Mouse (Mus musculus) thymus, postnatal 0 days (tissue): ENCODE measurements around the gene Hist1h2bc. TPM values are rescaled to one million over a fixed set of nuclear protein-coding genes. Genes with fewer than 3 reads are reported as not detected.

Experiments used
- DNase-seq: peaks from one replicate; pipeline ENCODE4 v3.0.0-alpha.2; 2015; ENCODE audit warnings: low spot score
- polyA plus RNA-seq: library from polyadenylated mRNA; unstranded; fragments of >200 nt; fragmentation: Nextera tagmentation; extraction: Ambion mirVana; gene quantifications from 2 replicates; pipeline ENCODE4 v1.2.1, GENCODE M21; 2015

Hist1h2bc gene
- polyA plus RNA-seq, result 61.5 and 62.8 TPM in 2 replicates

DNA sequence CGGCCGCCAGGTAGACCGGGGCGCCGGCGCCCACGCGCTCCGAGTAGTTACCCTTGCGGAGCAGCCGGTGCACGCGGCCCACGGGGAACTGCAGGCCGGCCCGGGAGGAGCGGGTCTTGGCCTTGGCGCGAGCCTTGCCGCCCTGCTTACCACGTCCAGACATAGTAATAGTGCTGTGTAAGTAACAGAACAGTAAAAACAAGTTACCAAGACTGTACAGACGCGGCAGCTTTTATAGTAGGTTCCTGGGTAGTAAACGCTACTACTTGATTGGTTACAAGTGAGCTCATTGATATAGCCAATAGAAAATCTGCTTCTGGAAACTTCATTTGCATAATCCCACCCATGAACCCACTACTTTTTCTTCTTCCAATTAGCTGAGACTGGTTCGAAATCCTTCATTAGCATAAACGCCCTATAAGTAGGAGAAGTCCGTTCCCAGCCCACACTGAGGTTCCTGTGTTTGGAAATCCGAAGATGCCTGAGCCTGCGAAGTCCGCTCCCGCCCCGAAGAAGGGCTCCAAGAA, at the start of gene Hist1h2bc, which contains the start of gene Hist1h2ac:
TSS of gene Hist1h2bc (plus strand) at position 445 of the 527 bp plus-strand sequence.
TSS of gene Hist1h2ac (minus strand) at position 194 of the 527 bp plus-strand sequence.
- DNase-seq, result peak; percentile 96

DNA sequence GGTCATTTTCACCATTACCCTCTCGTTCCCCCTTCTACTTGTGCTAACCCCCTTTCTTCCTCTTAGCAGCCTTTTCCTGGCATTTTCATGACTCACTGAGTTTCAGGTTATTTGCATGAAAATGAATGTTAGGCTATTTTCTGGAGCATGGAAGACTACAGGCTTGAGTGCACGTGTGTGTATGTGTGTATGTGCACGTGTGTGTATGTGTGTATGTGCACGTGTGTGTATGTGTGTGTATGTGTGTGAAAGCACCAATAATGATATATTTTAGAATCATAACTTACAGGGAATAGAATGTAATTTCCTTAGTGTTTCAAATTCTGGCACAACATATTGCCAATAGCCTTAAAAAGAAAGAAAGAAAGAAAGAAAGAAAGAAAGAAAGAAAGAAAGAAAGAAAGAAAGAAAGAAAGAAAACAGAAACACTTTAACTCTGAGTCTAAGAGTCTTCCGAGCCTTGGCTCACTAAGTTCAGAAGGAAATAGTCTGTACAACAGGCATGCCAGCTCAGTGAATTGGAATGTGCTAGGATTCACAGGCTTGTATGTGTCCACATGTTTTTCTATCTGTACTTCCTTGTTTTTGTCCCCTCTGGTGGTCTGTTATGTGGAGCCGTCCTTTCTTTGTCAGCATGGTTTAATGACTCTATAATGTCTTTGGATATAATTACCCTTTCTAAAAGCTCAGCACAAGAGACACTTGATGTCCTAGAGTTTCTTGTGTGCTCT, 24.2 kb upstream of the Hist1h2bc start:
- DNase-seq, result no peak

GRCm38 (mm10) chr13:23662536-23662935, 21.5 kb upstream of the Hist1h2bc start:
- no peak for DNase-seq

DNA sequence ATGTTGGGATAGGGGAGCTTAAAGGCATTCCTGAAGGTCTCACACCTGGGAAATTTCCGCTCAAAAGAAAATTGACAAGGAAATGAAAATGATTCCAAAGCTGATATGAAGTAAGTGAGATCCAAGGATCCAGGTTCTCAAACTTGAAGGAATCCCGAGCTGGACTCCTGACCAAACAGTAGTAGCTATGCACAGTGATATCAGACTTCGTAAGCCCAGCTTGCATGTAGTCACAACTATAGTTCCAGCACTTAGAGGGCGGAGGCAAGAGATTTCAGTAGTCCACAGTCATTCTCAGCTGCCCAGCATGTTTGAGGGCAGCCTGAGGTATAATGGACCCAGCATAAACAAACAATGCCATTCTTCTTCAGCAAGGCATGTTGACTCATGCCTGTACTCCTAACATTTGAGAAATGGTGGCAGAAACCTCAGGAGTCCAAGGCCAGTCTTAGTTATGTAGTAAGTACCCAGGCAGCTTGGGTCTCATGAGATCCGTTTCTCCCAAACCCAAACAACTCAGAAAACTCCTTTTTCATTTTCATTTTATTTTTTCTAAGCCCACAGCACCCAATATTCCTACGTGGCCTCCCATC, 1.9 kb upstream of the Hist1h2bc start:
- DNase-seq, result no peak

- DNase-seq, result no peak
These were observed 1.4 kb upstream of the Hist1h2bc start for GRCm38 (mm10) chr13:23682623-23682946.

GRCm38 (mm10) chr13:23682947-23683754, 848 bp upstream of the Hist1h2bc start:
- DNase-seq, result peak; percentile 43

- peak; percentile 86 for DNase-seq
These were observed 421 bp downstream of the Hist1h2bc start for GRCm38 (mm10) chr13:23684295-23684945.

DNA sequence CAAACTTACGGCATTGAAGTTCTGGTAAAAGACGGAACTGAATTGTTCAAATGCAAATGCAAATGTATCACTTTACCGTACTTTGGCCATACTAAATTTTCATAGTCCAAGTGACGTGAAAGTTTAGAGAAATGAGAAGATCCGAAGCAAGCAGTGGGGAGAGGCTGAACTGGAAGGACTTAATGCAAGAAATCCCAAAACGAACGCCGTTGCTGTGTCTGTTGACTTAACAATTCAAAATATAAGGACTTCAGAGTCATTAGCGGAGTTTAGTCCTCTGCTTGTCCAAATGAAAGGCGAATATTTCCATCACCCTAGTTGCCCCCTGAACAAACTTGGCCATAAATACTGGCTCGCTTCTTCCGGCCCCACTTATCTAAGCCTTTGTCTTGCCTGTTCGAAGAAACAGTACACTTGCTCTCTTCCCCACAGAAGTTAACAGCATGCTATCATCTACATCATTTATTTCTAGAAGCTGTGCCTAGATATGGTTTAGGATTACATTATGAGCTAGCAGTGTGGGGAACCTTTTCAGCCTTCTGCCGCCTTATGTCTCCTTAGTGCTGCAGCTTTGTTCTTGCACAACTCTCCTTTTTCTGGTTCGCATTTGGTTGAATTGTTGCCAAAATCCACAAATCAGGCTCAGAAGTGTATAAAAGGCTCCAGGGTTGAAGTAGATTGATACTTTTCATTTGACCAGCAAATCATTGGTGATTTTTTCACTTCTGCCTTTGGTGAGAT, 1.3 kb downstream of the Hist1h2bc start:
- peak; percentile 61 for DNase-seq

DNA sequence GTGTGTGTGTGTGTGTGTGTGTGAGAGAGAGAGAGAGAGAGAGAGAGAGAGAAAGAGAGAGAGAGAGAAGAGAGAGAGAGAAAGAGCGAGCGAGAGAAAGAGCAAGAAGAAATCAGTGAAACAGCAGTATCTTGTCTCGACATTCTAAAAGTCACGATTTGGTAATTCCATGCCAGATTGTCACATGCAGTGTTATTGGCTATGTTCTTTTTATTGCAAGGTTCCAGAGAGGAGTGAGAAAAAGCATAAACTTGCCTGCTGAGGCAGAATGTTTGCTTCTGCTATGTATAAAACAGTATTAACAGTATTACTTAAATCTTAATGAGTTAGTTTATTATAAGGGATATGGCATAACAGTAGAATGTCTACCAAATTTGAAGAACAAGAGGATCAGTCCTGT, 2.0 kb downstream of the Hist1h2bc start:
- no peak for DNase-seq

DNA sequence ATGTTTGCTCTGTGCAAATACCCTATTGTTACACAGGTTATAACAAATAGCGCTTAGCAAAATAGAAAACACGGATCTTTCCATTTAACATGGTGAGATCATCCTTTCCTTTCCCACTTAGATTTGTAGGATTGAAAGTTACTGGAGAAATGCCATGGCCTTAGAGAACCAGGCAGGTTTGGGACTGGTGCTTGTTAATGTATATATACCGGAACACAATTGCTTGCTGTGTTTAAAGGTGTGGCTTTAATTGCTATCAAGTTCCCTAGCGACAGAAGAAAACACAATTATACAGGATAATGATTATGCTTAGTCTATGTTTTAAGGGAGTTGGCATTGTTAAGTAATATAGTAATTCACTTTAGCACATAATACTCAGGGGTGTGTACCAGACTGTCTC, 3.2 kb downstream of the Hist1h2bc start:
- DNase-seq, result no peak

DNA sequence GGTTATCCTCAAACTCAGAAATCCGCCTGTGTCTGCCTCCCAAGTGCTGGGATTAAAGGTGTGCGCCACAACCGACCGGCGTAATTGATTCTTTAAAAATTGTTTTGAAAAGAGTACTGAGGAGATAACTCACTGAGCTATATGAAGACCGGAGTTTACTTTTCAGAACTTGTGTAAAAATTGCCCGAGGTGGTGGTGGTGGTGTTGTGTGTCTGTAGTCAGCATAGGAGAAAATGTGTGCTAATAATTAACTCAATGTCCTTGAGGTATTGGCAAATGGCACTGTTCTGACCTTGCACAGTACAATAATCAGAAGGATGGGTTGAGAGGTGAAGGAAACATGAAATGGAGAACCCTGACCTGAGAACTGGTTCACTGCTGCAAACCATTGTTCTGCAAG, 3.9 kb downstream of the Hist1h2bc start:
- DNase-seq, result no peak

- no peak for DNase-seq
These were observed 5.0 kb downstream of the Hist1h2bc start for GRCm38 (mm10) chr13:23688956-23689355.

DNA sequence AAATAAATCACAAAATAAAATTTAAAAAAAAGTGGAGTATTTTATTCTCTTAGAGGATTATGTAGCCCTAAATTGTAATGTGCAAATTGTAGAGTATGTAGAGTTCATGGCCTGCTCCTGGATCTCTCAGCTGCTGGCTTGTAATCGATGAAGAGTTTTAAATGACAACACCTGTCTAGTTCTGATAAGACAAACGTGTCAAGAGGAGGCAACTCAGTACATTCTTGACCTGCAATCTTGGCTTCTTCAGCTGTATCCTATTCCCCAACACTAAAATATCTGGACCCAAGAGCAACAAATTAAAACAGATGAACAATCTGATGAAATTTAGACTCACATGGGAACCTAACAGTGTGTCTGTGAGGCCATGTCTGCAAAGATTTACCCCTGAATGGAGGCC, 5.5 kb downstream of the Hist1h2bc start:
- DNase-seq, result no peak

GRCm38 (mm10) chr13:23693856-23694440, 9.9 kb downstream of the Hist1h2bc start:
- no peak for DNase-seq

DNA sequence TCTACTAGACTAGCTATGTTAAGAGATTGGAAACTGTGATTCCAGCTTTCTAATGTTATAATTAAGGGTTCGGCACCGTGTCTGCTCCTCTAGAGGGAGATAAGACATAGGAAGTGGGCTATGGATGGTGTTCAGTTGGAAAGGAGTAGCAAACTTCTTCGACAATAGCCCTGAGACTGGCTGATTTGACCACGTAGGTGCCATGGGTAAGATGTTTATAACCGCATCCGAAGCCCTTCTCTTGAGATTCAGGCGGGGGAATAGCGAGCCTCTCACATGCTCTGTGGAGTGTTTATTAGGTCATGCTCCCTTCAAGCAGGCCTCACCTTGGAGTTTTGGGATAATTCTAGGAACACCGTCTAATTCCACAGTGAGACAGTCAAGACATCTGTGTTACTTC, 11.0 kb downstream of the Hist1h2bc start:
- no peak for DNase-seq

GRCm38 (mm10) chr13:23695514-23695913, 11.5 kb downstream of the Hist1h2bc start, which contains the start of gene Hist1h1t:
TSS of gene Hist1h1t (plus strand) at chr13:23695814.
- no peak for DNase-seq

DNA sequence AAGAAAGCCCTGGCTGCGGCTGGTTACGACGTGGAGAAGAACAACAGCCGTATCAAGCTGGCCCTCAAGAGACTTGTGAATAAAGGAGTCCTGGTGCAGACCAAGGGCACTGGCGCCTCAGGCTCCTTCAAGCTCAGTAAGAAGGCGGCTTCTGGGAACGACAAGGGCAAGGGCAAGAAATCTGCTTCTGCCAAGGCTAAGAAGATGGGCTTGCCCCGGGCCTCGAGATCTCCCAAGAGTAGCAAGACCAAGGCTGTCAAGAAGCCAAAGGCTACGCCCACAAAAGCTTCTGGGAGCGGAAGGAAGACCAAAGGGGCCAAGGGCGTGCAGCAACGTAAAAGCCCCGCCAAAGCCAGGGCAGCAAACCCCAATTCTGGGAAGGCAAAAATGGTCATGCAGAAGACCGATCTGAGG, 12.1 kb downstream of the Hist1h2bc start:
- DNase-seq, result peak; percentile 57

DNA sequence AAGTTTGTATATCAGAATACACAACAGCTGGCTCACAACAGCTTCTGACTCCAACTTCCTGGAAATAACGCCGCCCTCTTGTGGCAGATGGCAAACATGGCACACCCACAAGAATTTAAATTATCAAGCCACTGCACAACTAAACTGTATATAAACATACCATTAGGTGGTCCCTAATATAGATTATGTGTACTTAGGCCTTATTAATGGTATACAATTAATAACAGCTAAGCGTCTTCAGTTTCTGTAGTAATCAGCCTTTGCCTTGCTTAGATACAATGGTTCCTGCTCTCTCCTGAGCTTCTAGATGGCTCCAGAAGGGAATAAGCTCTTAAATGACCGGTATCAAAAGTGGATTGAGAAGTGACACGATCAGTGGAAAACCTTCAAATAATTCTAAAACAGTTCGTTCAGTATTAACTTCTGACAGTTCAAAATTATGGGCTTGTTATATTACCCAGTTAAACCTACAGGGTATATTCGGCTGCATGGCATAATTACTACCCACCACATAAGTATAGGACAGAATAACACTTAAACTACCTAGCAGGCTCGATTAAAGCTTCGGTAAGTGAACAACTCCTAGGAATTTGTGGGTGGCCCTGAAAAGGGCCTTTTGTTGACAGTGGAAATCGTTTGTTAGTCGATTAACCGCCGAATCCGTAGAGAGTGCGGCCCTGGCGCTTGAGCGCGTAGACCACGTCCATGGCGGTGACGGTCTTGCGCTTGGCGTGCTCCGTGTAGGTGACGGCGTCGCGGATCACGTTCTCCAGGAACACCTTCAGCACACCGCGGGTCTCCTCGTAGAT, 13.7 kb downstream of the Hist1h2bc start:
- DNase-seq, result peak; percentile 87

DNA sequence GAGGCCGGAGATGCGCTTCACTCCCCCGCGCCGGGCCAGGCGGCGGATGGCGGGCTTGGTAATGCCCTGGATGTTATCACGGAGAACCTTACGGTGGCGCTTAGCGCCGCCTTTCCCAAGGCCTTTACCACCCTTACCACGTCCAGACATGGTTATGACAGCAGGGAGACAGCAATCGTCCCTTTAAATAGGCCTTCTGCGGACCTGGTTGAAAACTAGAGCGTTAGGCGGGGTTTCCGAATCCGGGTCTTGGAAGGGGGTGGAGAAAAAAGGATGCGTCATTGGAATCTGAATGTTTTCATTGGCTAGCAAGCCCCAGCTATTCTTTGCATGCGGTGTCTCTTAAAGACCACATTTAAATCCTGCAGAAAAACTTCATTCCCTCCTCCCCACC, 14.3 kb downstream of the Hist1h2bc start, which contains the start of gene Hist1h4c:
TSS of gene Hist1h4c (minus strand) at position 155 of the 394 bp plus-strand sequence.
- DNase-seq, result peak; percentile 99
